Mouse (Mus musculus): ENCODE measurements around the gene Agrp.

DNA sequence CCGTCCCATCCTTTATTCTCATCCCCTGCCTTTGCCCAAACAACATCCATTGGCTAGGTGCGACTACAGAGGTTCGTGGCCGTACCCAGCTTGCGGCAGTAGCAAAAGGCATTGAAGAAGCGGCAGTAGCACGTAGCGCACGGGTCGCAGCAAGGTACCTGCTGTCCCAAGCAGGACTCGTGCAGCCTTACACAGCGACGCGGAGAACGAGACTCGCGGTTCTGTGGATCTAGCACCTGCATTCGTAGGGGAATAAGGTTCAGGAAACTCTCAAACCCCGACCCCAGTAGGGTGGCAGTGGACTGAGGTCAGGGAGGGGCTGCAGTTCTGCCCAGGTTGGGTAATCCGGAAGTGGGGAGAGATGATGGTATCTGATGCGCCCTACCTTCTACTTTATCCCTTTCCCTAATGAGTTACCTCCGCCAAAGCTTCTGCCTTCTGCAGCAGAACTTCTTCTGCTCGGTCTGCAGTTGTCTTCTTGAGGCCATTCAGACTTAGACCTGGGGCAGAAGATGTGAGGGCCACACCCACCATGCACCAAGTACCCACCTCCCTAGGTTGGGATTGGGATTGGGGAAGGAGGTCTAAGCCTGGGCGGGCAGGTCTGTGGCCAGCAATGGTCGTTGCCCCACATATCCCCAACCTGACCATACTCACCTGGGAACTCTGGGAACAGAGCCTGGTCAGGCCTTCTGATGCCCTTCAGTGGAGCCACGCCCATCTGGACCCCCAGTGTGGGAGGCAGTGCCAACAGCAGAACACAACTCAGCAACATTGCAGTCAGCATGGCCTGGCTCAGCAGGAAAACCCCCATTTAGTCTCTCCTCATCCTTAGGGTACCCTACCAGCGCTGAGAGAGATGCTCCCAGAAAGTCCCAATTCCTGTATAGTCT, 70.2 kb downstream of the Agrp start:
- TF ChIP-seq CTCF (IDR thresholded peaks at IDR 0.05; ENCODE audit: low read depth) (no peak), EP300 (IDR thresholded peaks at IDR 0.05; ENCODE audit: low read depth) (no peak)

Data from heart, postnatal 0 days (tissue).